Mouse (Mus musculus): ENCODE measurements at regions not wholly inside any gene's neighbourhood (a gene's known extent, or its start where the extent isn't known, plus 50 kb on each side); places are given as distances from the start of the nearest gene placed in this dataset.
"Not testable (repeated sequence)": the region's sequence is repeated elsewhere in the genome, so short reads cannot be mapped to it uniquely, and the experiment has no call there.

DNA sequence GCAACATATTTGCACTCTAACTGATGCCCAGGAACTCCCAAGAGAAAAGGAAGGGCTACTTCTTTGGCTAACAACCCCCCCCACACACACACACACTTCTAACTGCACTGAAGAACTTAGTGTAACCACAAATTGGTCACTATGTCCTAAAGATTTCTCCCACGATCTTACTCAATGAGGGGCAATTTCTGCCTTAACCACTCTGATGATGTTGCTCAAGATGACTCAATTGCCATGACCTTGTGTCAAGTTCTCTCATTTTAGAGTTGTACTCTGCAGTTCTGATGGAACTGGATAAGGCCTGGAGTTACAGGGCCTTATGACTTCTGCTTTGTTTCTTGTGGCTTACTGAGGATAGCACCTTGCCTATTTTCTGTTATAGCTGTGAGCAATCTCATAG, 81.7 kb downstream of the Sem1 start:
- DNase-seq = no peak

DNA sequence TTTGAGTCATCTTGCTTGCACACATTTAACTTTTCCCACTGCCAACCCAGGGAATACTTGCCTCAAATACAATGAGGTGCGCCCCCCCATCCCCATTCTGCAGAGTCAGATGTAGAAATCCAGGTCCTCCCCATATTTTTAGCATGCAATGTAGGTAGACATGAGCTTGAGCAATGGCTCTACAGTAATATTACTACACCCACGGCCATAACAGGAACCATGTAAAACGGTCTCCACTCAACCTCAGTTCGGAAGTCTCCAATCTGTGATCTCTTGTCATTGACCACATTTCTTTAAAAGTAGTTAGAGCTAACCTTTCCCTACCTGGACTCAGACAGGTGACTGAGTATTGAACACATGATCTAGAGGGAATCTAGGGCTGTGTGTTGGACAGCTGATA, 82.1 kb downstream of the Sem1 start:
- no peak for DNase-seq

DNA sequence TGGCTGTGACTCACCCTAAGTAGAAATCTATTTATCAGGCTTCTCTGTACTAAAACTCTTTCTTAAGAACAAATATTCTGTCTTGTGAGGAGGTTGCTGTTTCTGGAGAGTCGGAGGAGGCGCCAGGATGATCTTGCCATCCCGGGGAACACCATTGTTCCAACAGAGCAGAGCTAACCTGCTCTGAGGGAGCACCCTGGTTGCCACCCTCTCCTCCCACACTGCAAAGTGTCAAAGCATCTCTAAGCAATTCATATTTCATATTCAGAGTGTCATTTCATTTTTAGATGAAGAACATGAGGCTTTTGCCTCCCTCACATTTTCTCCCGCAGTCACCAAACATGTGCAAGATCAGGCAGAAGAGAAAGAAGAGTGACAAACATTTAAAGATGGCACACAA, 90.3 kb downstream of the Sem1 start:
- DNase-seq = no peak

DNA sequence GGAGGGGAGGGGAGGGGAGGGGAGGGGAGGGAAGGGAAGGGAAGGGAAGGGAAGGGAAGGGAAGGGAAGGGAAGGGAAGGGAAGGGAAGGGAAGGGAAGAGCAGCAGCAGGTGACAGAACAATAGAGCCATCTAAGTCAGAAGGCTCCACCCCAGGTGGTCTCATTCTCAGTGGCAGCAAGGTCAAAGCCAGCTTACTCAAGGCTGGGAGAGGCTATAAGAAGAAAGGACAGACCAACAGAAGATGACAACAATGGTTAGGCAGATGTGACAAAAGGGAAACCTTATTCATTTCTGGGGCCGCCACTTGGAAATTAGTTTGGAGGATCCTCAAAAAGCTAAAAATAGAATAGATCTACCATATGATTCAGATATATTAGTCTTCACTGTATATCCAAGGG, 96.9 kb downstream of the Sem1 start:
- DNase-seq = not testable (repeated sequence)

DNA sequence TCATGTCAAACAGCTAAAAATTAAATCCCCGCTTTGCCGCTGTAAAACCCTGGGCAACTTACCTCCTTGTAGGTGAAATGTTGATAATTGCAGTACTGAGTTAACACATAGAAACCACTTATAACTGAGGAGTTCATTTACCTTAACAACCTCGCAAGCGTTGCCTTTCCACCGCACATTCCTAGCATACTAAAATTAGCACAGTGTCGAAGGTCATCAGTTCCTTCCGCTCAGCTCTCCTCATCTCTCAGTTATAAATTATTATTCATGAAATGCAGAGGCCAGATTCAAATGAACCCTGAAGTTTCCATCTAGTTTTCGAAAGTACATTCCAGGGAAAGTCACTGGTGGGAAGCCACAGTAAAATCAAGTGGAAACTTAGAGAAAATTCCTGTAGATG, 108.1 kb downstream of the Sem1 start:
- DNase-seq = no peak

DNA sequence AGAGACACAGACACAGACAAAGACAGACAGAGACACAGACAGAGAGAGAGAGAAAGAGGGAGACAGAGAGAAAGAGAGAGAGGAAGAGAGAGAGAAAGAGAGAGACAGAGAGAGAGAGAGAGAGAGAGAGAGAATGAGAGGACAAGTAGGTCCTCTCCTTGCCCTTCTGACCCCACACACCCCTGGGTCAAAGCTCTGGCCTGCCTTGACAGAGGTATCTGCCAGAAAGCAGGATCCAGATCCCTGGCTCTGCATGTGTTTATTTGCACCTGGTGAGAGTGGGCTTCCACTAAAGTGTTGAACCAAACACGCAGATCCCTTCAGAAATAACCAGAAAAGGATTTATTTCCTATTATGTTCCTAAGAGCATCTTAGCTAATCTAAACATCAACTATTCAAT, 110.9 kb downstream of the Sem1 start:
- no peak for DNase-seq

DNA sequence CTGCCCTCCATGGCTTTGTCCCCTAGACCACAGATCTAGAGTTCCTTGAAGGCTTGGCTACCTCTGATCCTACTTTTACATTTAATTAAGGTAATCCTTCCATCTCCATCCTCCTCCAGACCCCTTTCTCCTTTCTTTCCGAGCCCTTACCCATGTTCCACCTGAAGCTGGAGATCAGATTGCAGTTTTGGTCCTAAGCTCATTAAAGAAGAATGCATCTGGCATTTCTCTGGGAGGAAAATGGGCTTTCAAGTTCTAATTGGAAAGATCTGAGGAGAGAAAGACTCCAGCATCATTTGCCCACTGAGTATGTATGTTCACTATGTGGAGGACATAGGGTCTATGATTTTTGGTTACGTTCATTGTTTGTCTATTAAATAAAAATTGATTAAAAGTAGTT, 112.2 kb downstream of the Sem1 start:
- DNase-seq = no peak

DNA sequence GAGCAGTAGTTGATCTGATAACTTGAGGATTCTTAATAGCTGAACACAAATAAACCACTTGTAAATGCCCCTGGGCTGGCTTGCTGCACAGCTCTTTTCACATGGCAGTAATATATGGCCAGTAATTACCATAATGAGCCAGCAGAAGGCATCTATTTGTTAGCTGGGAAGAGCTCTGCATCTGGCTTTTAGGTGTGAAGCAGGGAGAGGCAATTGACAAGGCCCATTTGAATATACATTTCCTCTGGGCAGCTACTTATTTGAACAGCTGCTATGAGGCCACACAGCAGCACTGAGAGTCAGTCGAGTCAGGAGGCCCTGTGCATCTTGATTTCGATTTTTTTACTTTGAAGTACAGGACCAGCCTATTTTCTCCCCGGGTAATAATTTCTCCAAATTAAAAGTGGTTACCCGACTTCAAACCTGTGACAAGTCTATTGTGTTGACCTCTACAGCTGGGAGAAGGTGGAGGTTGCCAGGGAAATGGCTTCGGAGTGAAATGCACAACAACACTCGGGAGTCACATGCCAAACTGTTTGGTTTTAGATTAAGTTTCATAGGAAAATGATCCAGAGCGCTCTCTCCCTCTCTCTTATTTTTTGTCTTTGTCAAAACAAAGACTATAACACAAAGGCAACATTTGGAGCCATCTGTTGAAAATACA, 114.5 kb downstream of the Sem1 start:
- no peak for DNase-seq

DNA sequence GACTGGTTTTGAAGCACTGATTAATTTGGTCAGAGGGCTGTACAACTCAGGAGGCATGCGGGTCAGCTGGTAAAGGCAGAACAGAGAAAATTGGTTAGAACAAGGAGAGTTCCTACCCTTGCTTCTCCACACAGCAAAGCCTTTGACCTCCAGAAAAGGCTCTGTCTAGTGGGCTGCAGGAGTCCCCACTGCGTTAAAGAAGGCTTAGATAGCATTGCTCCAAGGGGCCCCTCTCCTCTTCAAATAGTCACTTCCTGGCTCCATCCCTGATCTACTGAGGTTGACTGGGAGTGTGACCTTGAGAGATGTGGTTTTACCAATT, 118.6 kb downstream of the Sem1 start:
- DNase-seq = no peak

DNA sequence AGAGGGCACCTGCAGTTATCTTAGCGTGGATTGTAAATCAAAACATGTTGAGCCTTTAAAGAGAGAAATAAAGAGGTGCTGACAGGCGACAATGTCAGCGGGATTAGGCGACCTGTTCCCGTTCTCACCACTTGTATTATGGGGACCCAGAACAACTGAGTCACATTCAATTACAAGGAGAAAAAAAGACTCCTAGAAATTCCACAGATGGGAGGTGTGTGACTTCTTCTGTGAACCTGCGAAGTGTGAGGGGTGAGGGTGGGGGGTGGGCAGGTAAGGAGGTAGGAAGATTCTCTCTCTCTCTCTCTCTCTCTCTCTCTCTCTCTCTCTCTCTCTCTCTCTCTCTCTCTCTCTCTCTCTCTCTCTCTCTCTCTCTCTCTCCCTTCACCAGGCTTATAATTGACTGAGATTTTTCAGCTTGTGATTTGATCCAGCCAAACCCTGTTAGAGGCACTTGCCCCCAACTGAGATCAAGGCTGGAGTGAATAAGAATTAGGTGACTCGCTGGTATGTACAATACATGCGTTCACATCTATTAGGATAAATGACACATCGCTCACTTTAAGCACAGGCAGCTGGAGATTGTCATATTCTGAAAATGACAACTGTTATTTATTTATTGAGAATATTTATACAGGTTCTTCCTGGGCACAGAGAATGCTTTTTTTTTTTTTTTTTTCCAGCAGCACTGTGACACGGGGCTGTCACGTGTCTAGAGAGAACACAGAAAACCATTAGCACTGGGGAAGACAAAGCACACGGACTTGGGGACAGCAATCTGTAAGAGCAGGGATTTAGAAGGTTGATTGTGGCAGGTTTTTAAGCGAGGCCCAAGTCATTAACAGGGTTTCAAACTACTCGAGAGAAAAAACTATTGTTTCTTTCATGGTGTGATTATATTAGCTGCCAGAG, 119.2 kb downstream of the Sem1 start:
- no peak for DNase-seq

DNA sequence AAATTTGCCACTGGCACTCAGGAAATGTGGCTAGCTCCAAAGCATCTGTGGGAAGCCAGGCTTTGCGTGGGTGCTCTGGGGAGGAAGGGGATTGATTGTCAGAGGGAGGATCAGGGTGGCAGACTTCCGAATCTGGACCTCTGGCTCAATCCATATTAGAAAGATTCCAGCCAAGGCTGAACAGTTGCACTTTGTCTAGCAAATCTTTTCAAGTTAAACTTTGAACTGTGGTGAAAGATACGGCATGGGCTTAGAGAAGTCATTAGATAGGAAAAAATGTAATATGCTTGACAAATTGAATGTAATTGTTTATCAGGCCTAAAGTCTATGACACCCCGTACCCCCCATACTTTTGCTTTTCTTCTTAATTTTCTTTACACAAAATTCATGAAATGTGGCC, 120.7 kb downstream of the Sem1 start:
- DNase-seq = no peak

DNA sequence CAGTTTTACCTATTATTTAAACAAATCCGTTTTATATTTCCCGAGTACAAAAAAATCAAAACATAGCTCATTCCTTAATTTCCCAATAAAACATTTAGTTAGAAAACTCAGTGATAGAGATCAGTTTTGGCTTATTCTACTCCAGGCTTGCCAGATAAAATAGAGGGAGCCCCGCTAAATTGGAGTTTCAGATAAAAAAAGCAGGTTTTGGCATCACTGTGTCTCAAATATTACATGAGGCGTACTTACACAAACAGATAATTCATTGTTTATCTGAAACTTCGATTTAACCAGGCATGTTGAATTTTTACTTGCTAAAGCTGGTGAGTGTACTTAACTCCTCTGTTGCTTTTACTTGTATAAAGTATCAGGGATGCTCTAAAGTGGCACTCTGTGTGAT, 121.5 kb downstream of the Sem1 start:
- no peak for DNase-seq

DNA sequence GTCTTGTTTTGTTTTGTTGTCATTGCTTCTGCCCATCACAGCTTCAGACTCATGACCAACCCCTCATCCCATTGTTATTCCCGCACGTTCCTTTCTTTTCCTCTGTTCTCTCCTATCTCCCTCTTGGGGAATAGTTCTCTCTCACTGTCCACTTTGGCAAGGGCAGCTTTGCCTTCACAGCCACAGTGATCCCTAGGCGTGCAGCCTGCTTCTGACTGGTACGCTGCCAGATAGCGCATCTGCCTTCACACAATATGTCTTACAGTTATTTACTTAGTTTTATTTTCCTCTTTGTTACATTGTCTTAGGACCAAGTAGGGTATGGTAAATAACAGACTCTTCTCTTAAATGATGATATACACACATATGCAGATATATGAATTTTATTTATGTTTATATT, 122.9 kb downstream of the Sem1 start:
- no peak for DNase-seq

DNA sequence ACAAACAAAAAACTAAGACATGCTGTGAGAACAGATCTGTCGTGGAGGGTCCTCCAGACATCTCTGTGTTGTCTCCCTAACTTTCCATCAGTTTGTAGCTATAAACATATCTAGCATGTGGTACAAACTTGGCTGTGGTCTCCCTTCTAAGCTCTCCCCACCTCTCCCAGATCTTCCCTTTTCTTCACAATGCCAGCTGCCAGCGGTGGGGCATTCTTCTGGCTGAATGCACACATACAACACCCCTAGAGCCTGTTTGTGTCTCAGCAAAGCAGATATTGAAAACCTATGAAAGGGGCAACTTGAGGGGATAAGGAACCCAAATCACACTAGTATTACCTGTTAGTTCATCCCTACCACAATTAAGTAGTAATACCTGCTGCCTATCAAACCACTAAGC, 124.1 kb downstream of the Sem1 start:
- no peak for DNase-seq

DNA sequence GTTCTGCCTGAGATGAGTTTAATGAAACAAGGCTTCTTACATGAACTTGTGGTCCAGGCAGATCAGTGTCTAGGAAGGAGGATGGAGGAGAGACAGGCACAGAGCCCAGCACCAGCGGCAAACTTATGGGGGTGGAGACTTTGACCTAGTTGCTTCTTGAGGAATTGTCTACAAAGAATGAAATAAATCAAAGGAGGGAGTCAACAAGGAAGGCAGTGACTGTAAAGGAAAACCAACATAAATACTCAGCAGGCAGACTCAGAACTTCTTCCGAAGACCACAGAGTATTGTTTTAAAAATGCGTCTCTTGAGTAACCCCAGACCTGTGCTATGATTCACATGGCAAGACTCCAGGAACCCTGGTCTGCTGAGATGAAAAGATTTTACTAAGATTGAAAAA, 143.6 kb downstream of the Sem1 start:
- DNase-seq = no peak

DNA sequence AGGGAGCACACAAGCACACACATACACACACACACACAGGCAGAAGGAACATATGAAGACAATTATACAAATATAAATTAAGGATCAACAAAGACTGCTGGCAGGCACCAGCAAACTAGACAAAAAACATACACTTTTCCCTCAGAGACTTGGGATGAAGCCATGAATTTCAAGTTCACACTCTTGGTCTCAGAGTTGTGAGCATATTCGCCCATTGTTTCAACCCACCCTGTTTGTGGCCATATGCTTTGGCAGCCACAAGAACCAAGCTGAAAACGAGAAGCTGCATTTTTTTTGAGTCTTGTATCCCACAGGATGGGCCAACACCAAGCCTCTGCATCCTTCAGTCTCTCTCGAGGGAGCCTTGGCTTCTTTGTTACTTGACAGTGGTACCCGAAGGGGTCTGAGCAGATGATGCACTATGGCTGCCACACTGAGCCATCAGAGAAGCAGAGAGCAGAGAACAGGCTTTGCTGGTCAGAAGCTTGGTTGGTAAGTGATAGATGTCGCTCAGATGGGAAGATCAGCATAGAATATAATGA, 144.1 kb downstream of the Sem1 start:
- no peak for DNase-seq

DNA sequence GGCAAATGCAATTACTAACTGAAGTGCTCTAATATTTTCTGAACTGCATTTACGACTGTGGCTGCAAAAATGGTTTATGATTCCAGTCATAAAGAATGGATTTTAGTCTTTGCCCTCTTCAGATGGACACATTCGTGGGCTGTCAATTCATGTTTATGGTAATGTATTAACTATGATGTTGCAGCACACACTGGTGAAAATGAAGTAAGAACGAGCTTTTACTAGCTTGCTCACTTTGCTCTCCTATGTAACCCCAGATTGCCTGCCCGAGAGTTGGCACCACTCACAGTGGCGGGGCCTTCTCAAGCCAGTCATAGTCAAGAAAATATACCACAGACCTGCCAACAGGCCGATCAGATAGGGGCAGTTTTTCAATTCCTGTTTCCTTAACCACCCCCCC, 145.3 kb downstream of the Sem1 start:
- DNase-seq = no peak

DNA sequence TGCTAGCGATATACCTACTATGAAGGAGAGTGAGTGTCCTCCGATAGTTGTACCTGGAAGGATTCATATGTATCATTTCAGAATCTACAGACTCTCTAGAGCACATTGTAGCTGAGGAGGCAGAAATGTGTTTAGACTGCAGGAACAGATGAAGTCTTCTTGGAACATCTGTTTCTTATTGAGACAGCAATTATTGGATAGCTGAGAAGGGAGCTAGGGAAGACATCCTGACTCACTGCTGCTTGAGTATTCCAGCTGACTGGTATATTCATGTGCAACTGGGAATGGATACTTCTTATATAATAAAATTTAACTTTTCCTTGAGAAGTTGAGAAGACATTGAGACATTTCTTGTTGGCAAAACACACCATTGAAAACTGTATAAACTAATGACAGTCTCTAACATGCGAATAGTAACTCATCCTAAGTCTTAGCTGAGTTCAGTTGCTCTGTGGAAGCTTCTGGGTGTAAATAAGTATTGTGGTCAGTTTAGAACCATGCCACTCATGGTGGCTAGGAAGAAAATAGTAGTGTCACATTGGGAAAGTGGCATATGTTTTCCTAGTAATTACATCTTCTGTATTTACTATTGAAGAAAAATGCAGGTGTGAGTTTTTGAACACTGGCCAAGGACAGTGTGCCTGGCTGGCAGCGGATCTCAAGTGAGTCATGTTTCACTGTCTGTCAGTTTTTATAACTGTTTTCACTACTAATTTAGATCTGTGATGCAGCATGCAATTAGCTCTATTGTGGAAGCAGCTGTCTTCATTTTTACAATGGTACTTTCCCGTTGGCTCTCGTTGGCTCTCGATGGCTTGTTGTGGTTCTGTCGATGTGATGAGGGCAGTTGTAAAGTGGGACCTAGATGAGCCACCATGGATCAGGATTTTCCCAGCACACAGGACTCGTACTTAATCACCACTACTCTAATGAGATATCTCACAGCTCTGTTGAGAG, 163.5 kb downstream of the Sem1 start:
- DNase-seq = no peak

DNA sequence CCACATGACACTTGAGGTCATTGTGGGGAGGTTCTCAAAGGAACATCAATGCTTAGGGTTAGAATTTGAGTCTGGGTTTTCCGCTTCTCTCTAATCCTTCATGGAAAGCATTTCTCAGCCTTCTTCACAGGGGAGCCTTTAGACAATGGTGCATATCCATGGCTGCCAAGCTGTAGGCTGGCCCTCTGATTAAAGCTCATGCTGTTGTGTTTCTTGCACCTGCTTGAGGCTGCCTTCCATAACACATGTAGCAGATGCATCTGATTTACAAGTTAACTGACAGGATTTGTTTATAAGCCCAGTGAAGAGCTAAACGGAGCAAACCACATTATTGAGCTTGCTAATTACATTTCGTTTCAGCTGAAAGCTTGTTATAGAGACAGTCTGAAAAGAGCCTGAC, 180.5 kb downstream of the Sem1 start:
- DNase-seq = no peak

DNA sequence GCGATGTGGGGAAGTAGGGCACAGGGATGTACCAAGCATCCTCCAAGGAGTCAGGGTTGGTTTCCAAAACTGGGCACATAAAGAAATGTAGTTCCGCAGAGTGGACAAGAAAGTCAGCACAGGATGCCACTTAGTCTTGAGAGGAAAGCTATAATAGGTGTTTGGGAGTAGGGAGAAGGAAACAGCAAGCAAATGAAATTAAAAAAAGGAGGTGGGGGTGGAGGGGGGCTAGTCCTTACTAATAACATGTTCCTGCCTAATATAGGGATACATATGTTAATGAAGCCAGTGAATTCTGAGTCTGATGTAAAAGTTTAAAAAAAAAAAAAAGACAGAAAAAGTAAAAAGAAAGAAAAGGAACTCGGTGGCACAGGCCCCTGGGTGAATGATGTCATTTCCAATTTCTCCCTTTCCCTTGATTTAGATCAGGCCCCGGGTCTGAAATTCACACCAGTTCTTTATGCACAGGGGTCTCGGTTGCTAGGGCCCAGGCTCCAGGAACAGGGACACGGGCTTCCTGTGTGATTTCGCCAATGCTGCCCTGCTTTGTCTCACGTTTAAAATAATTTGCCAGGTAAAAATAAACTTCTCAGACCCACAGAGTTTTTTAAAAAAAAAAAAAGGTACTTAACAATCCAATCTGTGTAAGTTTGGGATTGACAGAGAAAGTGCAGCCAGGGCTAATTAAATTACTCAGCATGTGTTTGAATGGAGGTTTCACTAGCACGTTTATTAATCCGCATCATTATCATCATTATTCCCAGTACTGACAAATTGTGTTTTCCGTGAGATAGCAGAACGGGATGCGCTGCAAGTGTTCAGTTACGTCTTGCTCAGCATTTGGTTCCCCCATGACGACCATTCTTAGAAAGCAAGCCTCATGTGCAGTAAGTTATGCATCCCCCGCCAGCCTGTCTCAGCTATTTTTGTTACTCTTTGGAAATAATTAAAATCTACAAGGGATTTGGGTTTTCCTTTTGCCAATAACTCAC, 172.8 kb upstream of the Slc25a13 start:
- no peak for DNase-seq

DNA sequence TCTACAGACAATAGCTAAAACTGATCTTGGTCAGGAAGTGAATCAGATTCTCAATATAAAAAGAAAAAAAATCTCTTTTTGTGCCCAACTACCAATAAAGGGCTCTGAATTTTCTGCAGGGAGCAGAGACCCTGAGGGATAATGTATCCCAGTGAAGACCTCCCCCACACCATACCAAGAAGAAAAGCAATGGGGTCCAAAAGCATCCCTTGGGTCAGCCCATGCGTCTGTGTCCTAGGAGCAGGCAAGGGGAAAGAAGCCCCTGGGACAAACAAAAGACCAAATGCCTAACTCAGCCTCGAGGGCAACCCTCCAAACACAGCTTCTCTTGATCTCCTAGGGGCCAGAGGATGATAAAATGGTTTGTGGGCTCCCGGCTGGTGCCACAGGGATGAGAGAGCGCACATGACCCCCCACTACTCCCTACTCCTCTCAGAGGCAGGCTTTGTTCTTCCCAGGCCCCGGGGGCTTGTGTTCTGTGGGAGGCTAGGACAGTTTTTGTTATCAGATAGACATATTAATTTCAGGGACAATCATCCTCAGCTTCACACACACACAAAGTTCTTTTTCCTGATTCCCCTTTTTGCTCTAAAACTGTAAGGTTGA, 172.0 kb upstream of the Slc25a13 start:
- no peak for DNase-seq

All from adrenal gland, adult 8-10 months (tissue).